Mouse (Mus musculus): ENCODE results near the gene Gli1.

DNA sequence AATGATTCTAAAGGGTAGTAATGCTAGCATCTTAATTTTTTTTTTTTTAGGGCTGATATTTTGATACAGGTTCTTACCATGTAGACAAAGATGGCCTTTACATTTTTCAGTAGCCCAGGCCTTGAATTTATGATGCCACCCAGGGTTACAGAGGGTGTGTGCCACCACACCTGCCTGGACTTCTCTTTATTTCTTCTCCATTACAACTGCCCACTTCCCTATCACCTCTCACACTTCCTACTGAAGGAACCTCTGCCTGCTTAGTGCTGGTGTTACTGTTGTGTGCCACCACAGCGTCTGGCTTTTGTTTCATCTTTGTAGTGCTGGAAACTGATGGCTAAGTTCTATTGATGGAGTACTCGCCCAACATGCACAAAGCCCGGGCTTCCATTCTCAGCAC is 18.9 kb upstream of the Gli1 start:
- TF ChIP-seq CTCF (IDR thresholded peaks at IDR 0.05; ENCODE audit: low read depth, low read length) (no peak), POLR2A (IDR thresholded peaks at IDR 0.05; ENCODE audit: borderline replicate concordance, low read depth, low read length) (no peak)

Data from bone marrow macrophage, adult 2 months (primary cell).